Mouse (Mus musculus) gastrocnemius, adult 2 months (tissue): ENCODE data around the gene Dbndd1. TPM values are rescaled to one million over a fixed set of nuclear protein-coding genes. Genes with fewer than 3 reads are reported as not detected.

ENCODE experiments used
- DNase-seq: peaks from one replicate; pipeline ENCODE4 v3.0.0; 2022
- H3K27ac ChIP-seq: fragments of 200-600 bp; 2 replicates; pipeline ENCODE4 v1.8.1; 2022; ENCODE audit warnings: mild to moderate bottlenecking
- H3K4me3 ChIP-seq: fragments of 200-600 bp; 2 replicates; pipeline ENCODE4 v1.8.1; 2022; ENCODE audit warnings: mild to moderate bottlenecking, moderate library complexity
- CTCF ChIP-seq: fragments of 200-600 bp; IDR thresholded peaks from 2 replicates; pipeline ENCODE4 v1.8.1; 2022; ENCODE audit warnings: antibody characterized with exemption, mild to moderate bottlenecking, moderate library complexity
- intact Hi-C: fragments of 180-260 bp; cut with DNase I; formaldehyde crosslinking; loops from one replicate; pipeline ENCODE4 v1.15.1; 2025
- total RNA-seq, 2 experiments: library from RNA; stranded (reverse); gene quantifications; 2 replicates each; pipeline ENCODE4 v1.2.3; 2021

Gene Dbndd1
- total RNA-seq, 2 experiments from 2014 or later, result not detected

- intact Hi-C loops, result no loop called here
- H3K4me3 ChIP-seq, result no peak overlapping the region
- no peak for DNase-seq
- no peak for TF ChIP-seq CTCF
- H3K27ac ChIP-seq, result no peak overlapping the region
Observed at GRCm38 (mm10) chr8:123510819-123511218, 4.4 kb downstream of the Dbndd1 start.

DNA sequence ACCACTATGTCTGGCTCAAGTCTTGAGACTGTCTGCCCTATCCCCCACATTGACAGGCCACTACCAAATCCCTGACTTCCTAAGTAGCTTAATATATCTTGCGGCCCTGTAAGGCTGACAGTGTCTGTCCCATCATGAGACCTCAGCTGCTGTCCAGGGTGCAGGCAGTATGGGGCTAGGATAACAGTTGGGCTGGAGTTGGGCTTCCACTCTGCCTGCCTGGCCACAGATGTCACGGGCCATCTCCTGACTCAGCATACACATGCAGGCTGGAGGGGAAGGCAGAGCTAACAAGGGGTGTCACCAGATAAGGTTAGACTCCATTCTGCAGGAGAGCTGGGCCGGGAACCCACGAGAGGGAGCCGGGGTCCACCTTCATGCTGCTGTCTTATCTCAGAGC lies 8.1 kb downstream of the Dbndd1 start:
- DNase-seq, result no peak
- H3K4me3 ChIP-seq, result no peak overlapping the region
- no peak for TF ChIP-seq CTCF
- intact Hi-C loops, result no loop called here
- H3K27ac ChIP-seq, result no peak overlapping the region

DNA sequence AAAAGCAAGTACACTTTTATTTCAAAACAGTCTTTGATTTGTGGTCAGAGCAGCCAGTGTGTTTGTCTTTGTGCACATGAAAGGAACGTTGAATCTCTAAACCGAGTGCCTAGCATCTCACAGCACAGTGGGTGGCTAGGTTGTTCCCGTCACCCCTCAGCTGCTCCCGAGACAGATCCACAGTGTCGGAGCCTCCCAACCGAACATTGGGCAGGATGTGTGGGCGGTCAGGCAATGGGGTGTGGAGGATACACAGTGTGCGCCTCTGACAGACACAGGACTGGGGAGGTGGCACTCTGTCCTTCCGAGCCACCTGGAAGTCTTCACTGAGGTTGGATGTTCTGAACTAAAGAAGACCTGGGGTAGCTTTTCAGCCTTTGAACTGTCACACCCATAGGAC lies 9.6 kb downstream of the Dbndd1 start:
- Histone ChIP-seq H3K27ac (no peak overlapping the region), H3K4me3 (no peak overlapping the region)
- no peak for TF ChIP-seq CTCF
- DNase-seq, result no peak
- intact Hi-C loops, result no loop called here

GRCm38 (mm10) chr8:123505267-123505666 lies 10.0 kb downstream of the Dbndd1 start:
- Histone ChIP-seq H3K4me3 (no peak overlapping the region), H3K27ac (no peak overlapping the region)
- no peak for TF ChIP-seq CTCF
- DNase-seq, result no peak
- intact Hi-C loops, result no loop called here

DNA sequence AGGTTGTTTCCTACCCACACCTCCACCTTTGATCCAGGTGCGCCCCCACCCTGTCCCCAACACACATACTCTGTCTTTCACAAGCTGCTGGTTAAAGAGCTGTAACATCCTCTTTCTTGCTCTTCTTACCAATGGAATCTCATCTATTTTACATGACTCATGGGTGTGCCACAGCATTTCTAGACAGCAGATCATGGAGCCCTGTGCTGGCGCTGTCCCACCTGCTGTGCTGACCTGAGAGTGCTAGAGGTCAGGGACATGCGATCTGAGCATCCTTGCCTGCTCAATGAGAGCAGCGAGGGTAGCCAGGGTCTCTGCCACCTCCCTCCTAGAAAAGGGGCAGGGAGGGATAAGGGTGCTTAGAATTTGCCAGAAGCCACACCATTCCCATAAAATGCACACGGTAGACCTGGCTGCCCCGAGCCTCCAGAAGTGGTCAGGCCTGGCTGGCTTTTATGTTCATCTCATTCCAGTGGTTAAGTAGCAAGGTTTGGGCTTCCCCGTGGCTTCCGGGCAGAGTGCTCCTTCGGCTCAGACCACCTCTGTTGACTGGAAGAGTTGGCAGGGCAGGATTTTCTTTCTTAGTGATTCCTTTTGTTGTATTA lies 10.6 kb downstream of the Dbndd1 start:
- H3K27ac ChIP-seq, result no peak overlapping the region
- no peak for TF ChIP-seq CTCF
- H3K4me3 ChIP-seq, result no peak overlapping the region
- no peak for DNase-seq
- intact Hi-C loops, result no loop called here

- DNase-seq, result no peak
- H3K4me3 ChIP-seq, result no peak overlapping the region
- H3K27ac ChIP-seq, result no peak overlapping the region
- intact Hi-C loops, result no loop called here
- TF ChIP-seq CTCF, result no peak; the same call in 1 of the 2 replicates
Observed at GRCm38 (mm10) chr8:123503801-123504467, 11.3 kb downstream of the Dbndd1 start.

GRCm38 (mm10) chr8:123502192-123502591 lies 13.1 kb downstream of the Dbndd1 start:
- DNase-seq, result no peak
- no peak for TF ChIP-seq CTCF
- intact Hi-C loops, result no loop called here
- H3K27ac ChIP-seq, result no peak overlapping the region
- H3K4me3 ChIP-seq, result no peak overlapping the region

GRCm38 (mm10) chr8:123499556-123499955 lies 15.7 kb downstream of the Dbndd1 start:
- intact Hi-C loops, result no loop called here
- no peak for TF ChIP-seq CTCF
- Histone ChIP-seq H3K27ac (no peak overlapping the region), H3K4me3 (no peak overlapping the region)
- DNase-seq, result no peak

GRCm38 (mm10) chr8:123498963-123499362 lies 16.3 kb downstream of the Dbndd1 start:
- intact Hi-C loops, result no loop called here
- no peak for DNase-seq
- Histone ChIP-seq H3K4me3 (no peak overlapping the region), H3K27ac (no peak overlapping the region)
- no peak for TF ChIP-seq CTCF

GRCm38 (mm10) chr8:123497699-123498098 lies 17.6 kb downstream of the Dbndd1 start:
- H3K4me3 ChIP-seq, result no peak overlapping the region
- no peak for TF ChIP-seq CTCF
- no peak for DNase-seq
- H3K27ac ChIP-seq, result no peak overlapping the region
- intact Hi-C loops, result no loop called here

- no peak for TF ChIP-seq CTCF
- DNase-seq, result no peak
- intact Hi-C loops, result no loop called here
- H3K4me3 ChIP-seq, result no peak overlapping the region
- H3K27ac ChIP-seq, result no peak overlapping the region
Observed at GRCm38 (mm10) chr8:123492898-123493297, 22.4 kb downstream of the Dbndd1 start.

- Histone ChIP-seq H3K4me3 (no peak overlapping the region), H3K27ac (no peak overlapping the region)
- no peak for TF ChIP-seq CTCF
- intact Hi-C loops, result no loop called here
- no peak for DNase-seq
Observed at GRCm38 (mm10) chr8:123491280-123492075, 23.8 kb downstream of the Dbndd1 start.

- peak; percentile 47 for TF ChIP-seq CTCF
- intact Hi-C loops, result no loop called here
- DNase-seq, result no peak
- no peak overlapping the region for H3K27ac ChIP-seq
- H3K4me3 ChIP-seq, result no peak overlapping the region
Observed at GRCm38 (mm10) chr8:123482627-123483026, 32.6 kb downstream of the Dbndd1 start.
